In the genomic region with DNA sequence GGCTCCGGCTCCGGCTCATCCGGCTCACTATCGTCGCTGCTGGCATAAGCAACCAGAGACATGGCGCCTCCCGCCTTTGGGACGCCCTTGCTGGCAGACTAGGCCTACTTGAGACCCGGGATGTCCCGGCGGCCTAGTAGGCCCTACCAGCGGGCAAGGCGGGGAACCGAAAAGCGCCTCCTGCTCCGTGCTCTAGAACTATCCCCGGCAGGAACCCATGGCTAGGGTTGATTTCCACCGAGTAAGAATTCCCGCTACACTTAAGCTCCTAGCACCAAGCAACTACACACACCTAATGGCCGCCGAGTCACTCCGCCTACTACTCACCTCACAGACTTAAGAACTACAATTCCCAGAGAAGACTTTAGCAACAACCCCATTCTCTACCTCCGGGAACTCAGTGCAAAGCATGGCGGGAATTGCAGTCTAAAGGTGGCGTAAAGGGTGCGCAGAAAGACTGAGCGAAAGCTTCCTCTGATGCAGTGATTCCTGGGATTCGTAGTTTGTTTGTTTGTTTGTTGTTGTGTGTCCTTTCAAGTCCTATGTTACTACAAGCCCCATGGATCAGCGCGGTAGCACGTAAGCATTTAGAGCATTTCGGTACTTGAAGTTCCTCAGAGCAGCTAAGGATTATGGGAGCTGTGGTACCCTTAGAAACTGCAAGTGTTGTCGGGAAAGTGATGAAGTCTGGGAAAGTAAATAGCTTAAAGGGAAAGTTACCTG, we compare ENCODE assay signal across 7 mouse cellular contexts. TPM values are rescaled to one million over a fixed set of nuclear protein-coding genes. Genes with fewer than 3 reads are reported as not detected.
A peak's percentile ranks its signal among the peaks of the same experiment; 100 is the strongest.
DNase-seq lines count a peak whose midpoint lies in the region; ATAC-seq and TF ChIP-seq lines count a peak whose summit lies in the region.

A gene (minus strand): TSS at position 328 of the 723 bp plus-strand sequence.

- intact Hi-C loops in left cerebral cortex, postnatal 4 days (cut with DNase I), result no loop called here

- peak; percentile 97 for ATAC-seq in intestine, postnatal 0 days
- ATAC-seq in midbrain, embryonic 12.5 days (ENCODE audit: low FRiP score, low read depth), result peak; percentile 98

- TF ChIP-seq CTCF in intestine, postnatal 0 days (IDR thresholded peaks at IDR 0.05; ENCODE audit: low read depth), result peak; percentile 27; the same call in 1 of the 2 replicates
- no peak for TF ChIP-seq CTCF in small intestine, adult 2 months (IDR thresholded peaks at IDR 0.05; ENCODE audit: extremely low read depth, insufficient read length, insufficient replicate concordance, low read depth, low read length)

- peaks cover 25% of the 10 kb centered on the region for H3K36me3 ChIP-seq in embryonic facial prominence, embryonic 10.5 days (replicated peaks)
- H3K36me3 ChIP-seq in intestine, postnatal 0 days (ENCODE audit: control insufficient read depth, insufficient read depth), result peaks cover 4% of the 10 kb centered on the region; the same call in 1 of the 2 replicates
- peaks cover 9% of the 10 kb centered on the region; the same call in 1 of the 2 replicates for H3K36me3 ChIP-seq in midbrain, embryonic 12.5 days
- H3K36me3 ChIP-seq in small intestine, adult 2 months (ENCODE audit: control insufficient read depth, insufficient read depth, low read length), result peaks cover 2% of the 10 kb centered on the region

- peak within 1 kb of the TSS; percentile 89 for H3K4me2 ChIP-seq in intestine, postnatal 0 days (replicated peaks; ENCODE audit: low read depth)
- H3K4me2 ChIP-seq in midbrain, embryonic 12.5 days (replicated peaks), result peak within 1 kb of the TSS; percentile 94

- H3K4me1 ChIP-seq in embryonic facial prominence, embryonic 10.5 days, result peaks cover 18% of the 10 kb centered on the region
- H3K4me1 ChIP-seq in intestine, postnatal 0 days (replicated peaks; ENCODE audit: control insufficient read depth, insufficient read depth, low read length), result 0 out of 2 replicates have a peak, but pooled peaks cover 4% of the 10 kb centered on the region
- H3K4me1 ChIP-seq in midbrain, embryonic 12.5 days, result peaks cover 21% of the 10 kb centered on the region
- peaks cover 7% of the 10 kb centered on the region; the same call in 1 of the 2 replicates for H3K4me1 ChIP-seq in small intestine, adult 2 months (ENCODE audit: control insufficient read depth, insufficient read depth, insufficient read length, low read length)

- peak within 1 kb of the TSS; percentile 93 for H3K27ac ChIP-seq in embryonic facial prominence, embryonic 10.5 days (replicated peaks)
- peak within 1 kb of the TSS; percentile 71 for H3K27ac ChIP-seq in intestine, postnatal 0 days (ENCODE audit: low read depth, low read length)
- H3K27ac ChIP-seq in midbrain, embryonic 12.5 days (replicated peaks), result peak within 1 kb of the TSS; percentile 83
- peak within 1 kb of the TSS; percentile 72 for H3K27ac ChIP-seq in small intestine, adult 2 months (ENCODE audit: insufficient read depth, low read depth, low read length)

- H3K4me3 ChIP-seq in embryonic facial prominence, embryonic 10.5 days, result peak within 1 kb of the TSS; percentile 94
- H3K4me3 ChIP-seq in intestine, postnatal 0 days (ENCODE audit: low read depth, low read length), result peak within 1 kb of the TSS; percentile 84
- H3K4me3 ChIP-seq in midbrain, embryonic 12.5 days, result peak within 1 kb of the TSS; percentile 99
- H3K4me3 ChIP-seq in small intestine, adult 2 months (ENCODE audit: low read depth, low read length), result peak within 1 kb of the TSS; percentile 79

- peak within 1 kb of the TSS; percentile 88 for H3K9ac ChIP-seq in intestine, postnatal 0 days (ENCODE audit: low read depth, low read length)
- peak within 1 kb of the TSS; percentile 97 for H3K9ac ChIP-seq in midbrain, embryonic 12.5 days (replicated peaks)

- H3K27me3 ChIP-seq in embryonic facial prominence, embryonic 10.5 days (replicated peaks; ENCODE audit: low read depth, poor library complexity, severe bottlenecking), result no peaks in the 10 kb centered on the region
- no peaks in the 10 kb centered on the region for H3K27me3 ChIP-seq in intestine, postnatal 0 days (replicated peaks; ENCODE audit: control insufficient read depth, insufficient read depth, low read length)
- H3K27me3 ChIP-seq in midbrain, embryonic 12.5 days, result no peaks in the 10 kb centered on the region
- no peaks in the 10 kb centered on the region for H3K27me3 ChIP-seq in small intestine, adult 2 months (ENCODE audit: control insufficient read depth, insufficient read depth, low read length)

- DNase-seq in adrenal gland, postnatal 10 days, result peak; percentile 88
- DNase-seq in embryonic facial prominence, embryonic 10.5 days (ENCODE audit: low spot score), result peak; percentile 89
- DNase-seq in gonadal fat pad, adult 2 months (ENCODE audit: low read depth), result peak; percentile 100
- peak; percentile 88 for DNase-seq in left cerebral cortex, postnatal 4 days

- H3K9me3 ChIP-seq in embryonic facial prominence, embryonic 10.5 days, result no peaks in the 10 kb centered on the region
- H3K9me3 ChIP-seq in intestine, postnatal 0 days (ENCODE audit: control insufficient read depth), result no peaks in the 10 kb centered on the region
- no peaks in the 10 kb centered on the region for H3K9me3 ChIP-seq in midbrain, embryonic 12.5 days

- peak; percentile 76 for TF ChIP-seq POLR2A in small intestine, adult 2 months (IDR thresholded peaks at IDR 0.05; ENCODE audit: low read depth, low read length)

- WGBS in embryonic facial prominence, embryonic 10.5 days, result under 1% methylated on average over 33 of the region's 33 CpGs
- WGBS in intestine, postnatal 0 days, result 0% methylated on average over 33 of the region's 33 CpGs
- under 1% methylated on average over 33 of the region's 33 CpGs for WGBS in midbrain, embryonic 12.5 days
- WGBS in small intestine, adult 2 months, result under 1% methylated on average over 33 of the region's 33 CpGs

RNA-seq across cellular contexts. Expression of the gene that starts here (rescaled TPM):
- total RNA-seq in adrenal gland, postnatal 10 days (2021), result 10 to 100 TPM; 49.9 to 54.9 TPM
- 19.7 and 20.6 TPM in 2 replicates for polyA plus RNA-seq in embryonic facial prominence, embryonic 10.5 days (2016; fragmentation: Nextera tagmentation; extraction: Ambion mirVana)
- 24.5 and 29.2 TPM in 2 replicates for polyA plus RNA-seq in gonadal fat pad, adult 2 months (2012; rRNA removed)
- polyA plus RNA-seq in intestine, postnatal 0 days (2015; fragmentation: Nextera tagmentation; extraction: Ambion mirVana), result 7.9 and 8.0 TPM in 2 replicates
- total RNA-seq in left cerebral cortex, postnatal 4 days (2021), result 10 to 100 TPM; 72.8 to 73.3 TPM
- polyA plus RNA-seq in midbrain, embryonic 12.5 days (2016; fragmentation: Nextera tagmentation; extraction: Ambion mirVana), result 15.7 and 15.9 TPM in 2 replicates
- 13.4 and 27.1 TPM in 2 replicates for polyA plus RNA-seq in small intestine, adult 2 months (2012; rRNA removed)

Comparison
In these comparisons a context has a peak if more than half of its experiments do, and no peak if none do; other contexts are left out.
1. Peak in every context shown above with its lines: DNase-seq, ATAC-seq, H3K4me3 ChIP-seq and H3K27ac ChIP-seq.